In the genomic region with DNA sequence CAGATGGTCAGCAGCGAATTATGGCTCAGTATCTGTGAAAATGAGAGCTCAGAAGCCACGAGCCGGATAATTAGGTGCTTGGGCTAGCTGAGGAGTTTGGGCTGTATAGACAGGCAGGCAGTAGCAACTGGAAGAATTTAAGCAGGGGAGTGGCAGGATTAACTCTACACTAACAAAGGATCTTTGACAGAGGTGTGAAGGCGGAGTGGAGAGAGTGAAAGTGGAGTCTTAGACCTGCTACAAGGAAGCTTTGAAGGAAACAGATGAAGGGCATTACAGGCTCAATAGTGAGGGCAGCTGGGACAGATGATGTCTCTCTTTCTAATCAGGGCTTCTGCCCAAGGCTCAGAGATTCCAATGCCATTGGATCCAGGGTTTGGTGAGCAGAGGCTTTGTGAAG, we compare ENCODE assay signal across 8 mouse cellular contexts. TPM values are rescaled to one million over a fixed set of nuclear protein-coding genes. Genes with fewer than 3 reads are reported as not detected.
DNase-seq lines count a peak whose midpoint lies in the region; ATAC-seq and TF ChIP-seq lines count a peak whose summit lies in the region.

No protein-coding gene starts in this region.

- peak overlapping the region; percentile 80; the same call in 1 of the 2 replicates for H3K4me2 ChIP-seq in intestine, embryonic 14.5 days (ENCODE audit: low read length)
- H3K4me2 ChIP-seq in intestine, embryonic 16.5 days (ENCODE audit: low read depth, low read length): no peak overlapping the region
- H3K4me2 ChIP-seq in embryonic facial prominence, embryonic 14.5 days (ENCODE audit: low read depth, low read length): peak overlapping the region; percentile 71; the same call in 1 of the 2 replicates
- peak overlapping the region; percentile 94 for H3K4me2 ChIP-seq in liver, embryonic 12.5 days

- H3K4me1 ChIP-seq in intestine, embryonic 14.5 days (replicated peaks; ENCODE audit: control insufficient read depth, insufficient read depth, low read length): peaks cover 26% of the 10 kb centered on the region
- peaks cover 20% of the 10 kb centered on the region for H3K4me1 ChIP-seq in intestine, embryonic 16.5 days (ENCODE audit: control insufficient read depth, insufficient read depth, low read length)
- peaks cover 11 to 29% of the 10 kb centered on the region in 2 experiments for H3K4me1 ChIP-seq in MEL (ENCODE audit: control insufficient read depth in 1 of 2, insufficient read depth in 2 of 2, low read length in 2 of 2)
- peaks cover 27% of the 10 kb centered on the region for H3K4me1 ChIP-seq in embryonic facial prominence, embryonic 14.5 days (ENCODE audit: control insufficient read depth, insufficient read depth, low read length)
- H3K4me1 ChIP-seq in liver, embryonic 12.5 days: peaks cover 52% of the 10 kb centered on the region

- no peak overlapping the region for H3K9ac ChIP-seq in intestine, embryonic 14.5 days (ENCODE audit: low read length)
- H3K9ac ChIP-seq in intestine, embryonic 16.5 days (ENCODE audit: low read depth, low read length): no peak overlapping the region
- H3K9ac ChIP-seq in MEL (ENCODE audit: control insufficient read depth, low read depth, low read length, poor library complexity, severe bottlenecking): peak overlapping the region; percentile 93
- H3K9ac ChIP-seq in embryonic facial prominence, embryonic 14.5 days (ENCODE audit: low read depth, low read length): no peak overlapping the region
- peak overlapping the region; percentile 95 for H3K9ac ChIP-seq in liver, embryonic 12.5 days

- no peak overlapping the region for H3K27ac ChIP-seq in intestine, embryonic 14.5 days (ENCODE audit: low read depth)
- no peak overlapping the region for H3K27ac ChIP-seq in intestine, embryonic 16.5 days (ENCODE audit: low read length)
- H3K27ac ChIP-seq in MEL (ENCODE audit: control insufficient read depth, low read depth, low read length): peak overlapping the region; percentile 95; the same call in 1 of the 2 replicates
- 0 out of 2 replicates have a peak overlapping the region, but pooled peaks have one; percentile 86 for H3K27ac ChIP-seq in embryonic facial prominence, embryonic 14.5 days (replicated peaks; ENCODE audit: low read depth, low read length)
- H3K27ac ChIP-seq in liver, embryonic 12.5 days: peak overlapping the region; percentile 92; the same call in 1 of the 2 replicates

- 49% methylated on average over 4 of the region's 4 CpGs for WGBS in intestine, embryonic 14.5 days
- WGBS in intestine, embryonic 16.5 days: 69% methylated on average over 4 of the region's 4 CpGs
- WGBS in embryonic facial prominence, embryonic 14.5 days: 50% methylated on average over 4 of the region's 4 CpGs
- 74% methylated on average over 4 of the region's 4 CpGs for WGBS in liver, embryonic 12.5 days (ENCODE audit: insufficient replicate concordance)

- ATAC-seq in intestine, embryonic 14.5 days (replicated peaks; ENCODE audit: low FRiP score, low TSS enrichment, low read depth): no peak
- no peak for ATAC-seq in intestine, embryonic 16.5 days
- peak; percentile 13; the same call in 1 of the 2 replicates for ATAC-seq in embryonic facial prominence, embryonic 14.5 days (ENCODE audit: low read depth)
- no peak for ATAC-seq in liver, embryonic 12.5 days
- ATAC-seq in frontal cortex, adult (ENCODE audit: low TSS enrichment): no peak

- TF ChIP-seq CTCF in MEL (IDR thresholded peaks at IDR 0.05 in 2 of 3, conservative IDR thresholded peaks at IDR 0.05 in 1 of 3; ENCODE audit: control insufficient read depth in 1 of 3, insufficient read depth in 1 of 3, low read depth in 2 of 3, low read length in 3 of 3, poor library complexity in 1 of 3, severe bottlenecking in 1 of 3): no peak

- TF ChIP-seq POLR2A in MEL (IDR thresholded peaks at IDR 0.05; ENCODE audit: control insufficient read depth in 1 of 2, insufficient read depth in 1 of 2, low read depth in 1 of 2, low read length in 2 of 2, poor library complexity in 1 of 2): no peak

- no peak for DNase-seq in intestine, embryonic 14.5 days (ENCODE audit: low spot score)
- DNase-seq in MEL (ENCODE audit: low read depth, low spot score) (peak; percentile 23), adipocyte (ENCODE audit: low spot score) (no peak)
- DNase-seq in embryonic facial prominence, embryonic 14.5 days (ENCODE audit: low spot score): peak; percentile 28
- DNase-seq in kidney, adult 8-10 months: no peak

- TF ChIP-seq RAD21 in MEL (IDR thresholded peaks at IDR 0.05; ENCODE audit: low read depth, low read length): no peak

- H3K9me3 ChIP-seq in intestine, embryonic 14.5 days (ENCODE audit: control insufficient read depth, low read length): no peaks in the 10 kb centered on the region
- no peaks in the 10 kb centered on the region for H3K9me3 ChIP-seq in intestine, embryonic 16.5 days (ENCODE audit: control insufficient read depth, low read length)
- no peaks in the 10 kb centered on the region for H3K9me3 ChIP-seq in MEL (replicated peaks; ENCODE audit: insufficient read depth, low read length)
- no peaks in the 10 kb centered on the region for H3K9me3 ChIP-seq in embryonic facial prominence, embryonic 14.5 days (ENCODE audit: control insufficient read depth, low read length)
- no peaks in the 10 kb centered on the region for H3K9me3 ChIP-seq in liver, embryonic 12.5 days (replicated peaks)

- H3K79me2 ChIP-seq in MEL (ENCODE audit: control insufficient read depth, insufficient read depth, low read length, poor library complexity): peaks cover 41% of the 10 kb centered on the region

- H3K4me3 ChIP-seq in intestine, embryonic 14.5 days (ENCODE audit: low read depth, low read length): no peak overlapping the region
- no peak overlapping the region for H3K4me3 ChIP-seq in intestine, embryonic 16.5 days (ENCODE audit: low read length)
- peak overlapping the region; percentile 83 to 94; a peak in 3 of 4 replicates for H3K4me3 ChIP-seq in MEL (ENCODE audit: control insufficient read depth in 1 of 2, insufficient read depth in 1 of 2, low read depth in 2 of 2, low read length in 2 of 2)
- H3K4me3 ChIP-seq in embryonic facial prominence, embryonic 14.5 days (ENCODE audit: low read depth, low read length): peak overlapping the region; percentile 96; the same call in 1 of the 2 replicates
- H3K4me3 ChIP-seq in liver, embryonic 12.5 days: peak overlapping the region; percentile 99

- 0 out of 2 replicates have a peak, but pooled peaks cover 3% of the 10 kb centered on the region for H3K36me3 ChIP-seq in intestine, embryonic 14.5 days (ENCODE audit: control insufficient read depth, insufficient read depth, low read length)
- H3K36me3 ChIP-seq in intestine, embryonic 16.5 days (ENCODE audit: control insufficient read depth, insufficient read depth, low read length): no peaks in the 10 kb centered on the region
- H3K36me3 ChIP-seq in MEL (ENCODE audit: control insufficient read depth in 1 of 2, insufficient read depth in 2 of 2, low read length in 2 of 2): peaks cover 0 to 29% of the 10 kb centered on the region in 2 experiments; a peak in 3 of 4 replicates
- H3K36me3 ChIP-seq in embryonic facial prominence, embryonic 14.5 days (ENCODE audit: control insufficient read depth, insufficient read depth, low read length): no peaks in the 10 kb centered on the region
- H3K36me3 ChIP-seq in liver, embryonic 12.5 days: peaks cover 15% of the 10 kb centered on the region; the same call in 1 of the 2 replicates

- H3K27me3 ChIP-seq in intestine, embryonic 14.5 days (replicated peaks; ENCODE audit: control insufficient read depth, insufficient read depth, low read length): no peaks in the 10 kb centered on the region
- H3K27me3 ChIP-seq in intestine, embryonic 16.5 days (replicated peaks; ENCODE audit: control insufficient read depth, insufficient read depth, low read length): no peaks in the 10 kb centered on the region
- H3K27me3 ChIP-seq in MEL (ENCODE audit: control insufficient read depth in 1 of 2, insufficient read depth in 2 of 2, low read length in 2 of 2): no peaks in the 10 kb centered on the region
- H3K27me3 ChIP-seq in embryonic facial prominence, embryonic 14.5 days (replicated peaks; ENCODE audit: control insufficient read depth, insufficient read depth, low read length): no peaks in the 10 kb centered on the region
- no peaks in the 10 kb centered on the region for H3K27me3 ChIP-seq in liver, embryonic 12.5 days (replicated peaks)

- TF ChIP-seq EP300 in MEL (IDR thresholded peaks at IDR 0.05; ENCODE audit: low read depth in 1 of 2, low read length in 2 of 2): no peak

TF ChIP-seq in MEL, 35 proteins besides CTCF, POLR2A, EP300 and RAD21 (continues in another document):
- TF ChIP-seq POLR2AphosphoS2 (IDR thresholded peaks at IDR 0.05; ENCODE audit: low read length): no peak
- TF ChIP-seq MAZ (IDR thresholded peaks at IDR 0.05; ENCODE audit: low read depth, low read length): no peak

RNA-seq across cellular contexts. Expression of gene Prox2, which starts 1.1 kb away (rescaled TPM):
- polyA plus RNA-seq in intestine, embryonic 14.5 days (2014; fragmentation: Nextera tagmentation; extraction: Ambion mirVana): 2.2 and 2.7 TPM in 2 replicates
- polyA plus RNA-seq in intestine, embryonic 16.5 days (2015; fragmentation: Nextera tagmentation; extraction: Ambion mirVana): 1.7 and 2.3 TPM in 2 replicates
- 1.6 and 3.1 TPM in 2 replicates for total RNA-seq in MEL (2012; rRNA removed)
- polyA plus RNA-seq in MEL (2012; ENCODE audit: insufficient read depth in 1 of 2, insufficient read length in 2 of 2, low read depth in 1 of 2, low replicate concordance in 2 of 2, missing spikeins in 1 of 2): 1 to 10 TPM in 1 of 2 experiments, not detected in 1; 3.6 TPM
- 2.9 and 3.9 TPM in 2 replicates for polyA plus RNA-seq in embryonic facial prominence, embryonic 14.5 days (2014; fragmentation: Nextera tagmentation; extraction: Ambion mirVana)
- 3.9 and 4.1 TPM in 2 replicates for polyA plus RNA-seq in liver, embryonic 12.5 days (2016; fragmentation: Nextera tagmentation; extraction: Ambion mirVana)

RNA-seq across cellular contexts. Expression of gene Dlst, which starts 1.2 kb away (rescaled TPM):
- polyA plus RNA-seq in intestine, embryonic 14.5 days (2014; fragmentation: Nextera tagmentation; extraction: Ambion mirVana): 110 and 115 TPM in 2 replicates
- polyA plus RNA-seq in intestine, embryonic 16.5 days (2015; fragmentation: Nextera tagmentation; extraction: Ambion mirVana): 146 and 158 TPM in 2 replicates
- 163 and 164 TPM in 2 replicates for total RNA-seq in MEL (2012; rRNA removed)
- polyA plus RNA-seq in MEL (2012; ENCODE audit: insufficient read depth in 1 of 2, insufficient read length in 2 of 2, low read depth in 1 of 2, low replicate concordance in 2 of 2, missing spikeins in 1 of 2): 100 to 1,000 TPM; 230 to 376 TPM
- polyA plus RNA-seq in embryonic facial prominence, embryonic 14.5 days (2014; fragmentation: Nextera tagmentation; extraction: Ambion mirVana): 110 and 112 TPM in 2 replicates
- polyA plus RNA-seq in liver, embryonic 12.5 days (2016; fragmentation: Nextera tagmentation; extraction: Ambion mirVana): 99.5 and 104 TPM in 2 replicates

RNA-seq across cellular contexts. Expression of gene Rps6kl1, which starts 41.6 kb away (rescaled TPM):
- polyA plus RNA-seq in intestine, embryonic 14.5 days (2014; fragmentation: Nextera tagmentation; extraction: Ambion mirVana): 2.9 TPM in 2 replicates
- 2.4 TPM in 2 replicates for polyA plus RNA-seq in intestine, embryonic 16.5 days (2015; fragmentation: Nextera tagmentation; extraction: Ambion mirVana)
- 3.4 and 5.4 TPM in 2 replicates for total RNA-seq in MEL (2012; rRNA removed)
- 1 to 10 TPM in 1 of 2 experiments, not detected in 1; 6.2 TPM for polyA plus RNA-seq in MEL (2012; ENCODE audit: insufficient read depth in 1 of 2, insufficient read length in 2 of 2, low read depth in 1 of 2, low replicate concordance in 2 of 2, missing spikeins in 1 of 2)
- polyA plus RNA-seq in embryonic facial prominence, embryonic 14.5 days (2014; fragmentation: Nextera tagmentation; extraction: Ambion mirVana): 1.5 and 1.8 TPM in 2 replicates
- polyA plus RNA-seq in liver, embryonic 12.5 days (2016; fragmentation: Nextera tagmentation; extraction: Ambion mirVana): 0.57 and 0.60 TPM in 2 replicates

Comparison
In these comparisons a context has a peak if more than half of its experiments do, and no peak if none do; other contexts are left out.
1. DNase-seq: peak in MEL (single experiment) and embryonic facial prominence, embryonic 14.5 days (single experiment); none in intestine, embryonic 14.5 days (single experiment), adipocyte (single experiment) and kidney, adult 8-10 months (0 of 2).
2. H3K27ac ChIP-seq: peak in MEL (single experiment), embryonic facial prominence, embryonic 14.5 days (single experiment) and liver, embryonic 12.5 days (single experiment); none in intestine, embryonic 14.5 days (single experiment) and intestine, embryonic 16.5 days (single experiment).
3. H3K4me3 ChIP-seq: peak in MEL (2 of 2), embryonic facial prominence, embryonic 14.5 days (single experiment) and liver, embryonic 12.5 days (single experiment); none in intestine, embryonic 14.5 days (single experiment) and intestine, embryonic 16.5 days (single experiment).
4. H3K9ac ChIP-seq: peak in MEL (single experiment) and liver, embryonic 12.5 days (single experiment); none in intestine, embryonic 14.5 days (single experiment), intestine, embryonic 16.5 days (single experiment) and embryonic facial prominence, embryonic 14.5 days (single experiment).